8 mouse cellular contexts compared by ENCODE assay signal in the genomic region with DNA sequence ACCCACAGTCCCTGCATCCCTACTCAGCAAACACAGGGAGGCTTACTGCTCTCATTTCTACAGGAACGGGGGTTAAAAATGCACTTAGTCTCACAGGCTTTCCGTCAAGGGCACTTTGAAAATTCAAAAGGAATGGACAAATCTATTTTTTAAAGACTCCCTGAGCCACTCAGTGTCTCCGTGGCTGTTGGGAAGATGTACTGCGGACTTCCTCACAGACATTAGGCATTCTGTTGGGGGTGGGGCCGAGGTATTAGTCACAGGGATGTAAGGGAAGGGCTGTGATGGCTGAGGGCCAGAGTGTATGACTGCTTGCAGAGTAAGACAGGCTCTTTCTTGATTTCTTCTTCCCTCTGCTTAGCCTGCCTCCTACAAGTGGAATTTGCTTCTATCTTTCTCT.
DNase-seq lines count a peak whose midpoint lies in the region; ATAC-seq lines count a peak whose summit lies in the region.

No protein-coding gene starts in this region.

- H3K4me3 ChIP-seq in heart, embryonic 16.5 days (ENCODE audit: low read length) = no peak overlapping the region
- no peak overlapping the region for H3K4me3 ChIP-seq in liver, embryonic 13.5 days (replicated peaks)
- no peak overlapping the region for H3K4me3 ChIP-seq in kidney, embryonic 14.5 days (ENCODE audit: low read length)

- intact Hi-C loops in heart, postnatal 36 days (cut with DNase I) = no loop called here

- WGBS in heart, embryonic 16.5 days = 18% methylated on average over 5 of the region's 5 CpGs
- WGBS in liver, embryonic 13.5 days (ENCODE audit: insufficient replicate concordance) = 15% methylated on average over 5 of the region's 5 CpGs
- 32% methylated on average over 5 of the region's 5 CpGs for WGBS in kidney, embryonic 14.5 days

- H3K9me3 ChIP-seq in heart, embryonic 16.5 days (replicated peaks; ENCODE audit: control insufficient read depth, low read length) = no peaks in the 10 kb centered on the region
- no peaks in the 10 kb centered on the region for H3K9me3 ChIP-seq in liver, embryonic 13.5 days (replicated peaks)
- no peaks in the 10 kb centered on the region for H3K9me3 ChIP-seq in kidney, embryonic 14.5 days (ENCODE audit: control insufficient read depth, low read length)

- no peak for DNase-seq in heart, postnatal 36 days
- peak; percentile 46 for DNase-seq in 3134 (ENCODE audit: extremely low read depth, insufficient read length, low spot score)
- peak; percentile 70 for DNase-seq in adrenal gland, postnatal 25 days
- DNase-seq in liver, embryonic 13.5 days = no peak
- no peak for DNase-seq in thymus, postnatal 14 days
- no peak for DNase-seq in testis, postnatal 14 days (ENCODE audit: low spot score)

- 0 out of 2 replicates have a peak, but pooled peaks cover 2% of the 10 kb centered on the region for H3K36me3 ChIP-seq in heart, embryonic 16.5 days (ENCODE audit: control insufficient read depth, insufficient read depth)
- no peaks in the 10 kb centered on the region for H3K36me3 ChIP-seq in liver, embryonic 13.5 days
- H3K36me3 ChIP-seq in kidney, embryonic 14.5 days (ENCODE audit: control insufficient read depth, insufficient read depth, low read length) = no peaks in the 10 kb centered on the region

- H3K4me1 ChIP-seq in heart, embryonic 16.5 days (ENCODE audit: control insufficient read depth, insufficient read depth, low read length) = peaks cover 21% of the 10 kb centered on the region
- H3K4me1 ChIP-seq in liver, embryonic 13.5 days (replicated peaks) = peaks cover 17% of the 10 kb centered on the region
- H3K4me1 ChIP-seq in kidney, embryonic 14.5 days (ENCODE audit: control insufficient read depth, insufficient read depth, low read length) = no peaks in the 10 kb centered on the region

- H3K9ac ChIP-seq in heart, embryonic 16.5 days (ENCODE audit: low read length) = no peak overlapping the region
- no peak overlapping the region for H3K9ac ChIP-seq in liver, embryonic 13.5 days
- no peak overlapping the region for H3K9ac ChIP-seq in kidney, embryonic 14.5 days (ENCODE audit: low read depth, low read length)

- H3K27ac ChIP-seq in heart, embryonic 16.5 days (ENCODE audit: low read length) = no peak overlapping the region
- no peak overlapping the region for H3K27ac ChIP-seq in liver, embryonic 13.5 days
- no peak overlapping the region for H3K27ac ChIP-seq in kidney, embryonic 14.5 days (ENCODE audit: low read depth, low read length)

- H3K27me3 ChIP-seq in heart, embryonic 16.5 days (ENCODE audit: control insufficient read depth, insufficient read depth, low read length) = no peaks in the 10 kb centered on the region
- no peaks in the 10 kb centered on the region for H3K27me3 ChIP-seq in liver, embryonic 13.5 days
- no peaks in the 10 kb centered on the region for H3K27me3 ChIP-seq in kidney, embryonic 14.5 days (ENCODE audit: control insufficient read depth, insufficient read depth, low read length)

- peak; percentile 79 for ATAC-seq in heart, embryonic 16.5 days (replicated peaks; ENCODE audit: extremely low read depth, insufficient read depth, low FRiP score)
- peak; percentile 59; the same call in 1 of the 2 replicates for ATAC-seq in liver, embryonic 13.5 days (ENCODE audit: low read depth)
- no peak for ATAC-seq in kidney, embryonic 14.5 days (ENCODE audit: low FRiP score, low TSS enrichment)

- H3K4me2 ChIP-seq in heart, embryonic 16.5 days (ENCODE audit: low read depth, low read length) = no peak overlapping the region
- H3K4me2 ChIP-seq in liver, embryonic 13.5 days = 0 out of 2 replicates have a peak overlapping the region, but pooled peaks have one; percentile 15
- no peak overlapping the region for H3K4me2 ChIP-seq in kidney, embryonic 14.5 days (replicated peaks; ENCODE audit: low read depth, low read length)

Comparison
In these comparisons a context has a peak if more than half of its experiments do, and no peak if none do; other contexts are left out.
1. DNase-seq: peak in 3134 (single experiment) and adrenal gland, postnatal 25 days (single experiment); none in heart, postnatal 36 days (0 of 2), liver, embryonic 13.5 days (single experiment), thymus, postnatal 14 days (single experiment) and testis, postnatal 14 days (single experiment).